Mouse (Mus musculus) spleen, adult 2 months (tissue): Measurements from ENCODE around the gene F11. TPM values are rescaled to one million over a fixed set of nuclear protein-coding genes. Genes with fewer than 3 reads are reported as not detected.

Experiments
- DNase-seq, 2 experiments: peaks; one replicate each; pipeline versions ENCODE4 v3.0.0 to v3.0.0-alpha.2; 2012 to 2021; ENCODE audit warnings: low spot score in 2 of 2, low read depth in 1 of 2
- H3K27ac ChIP-seq: fragments of 200-500 bp; 2 replicates; pipeline ENCODE4 v1.5.1; 2012; ENCODE audit warnings: low read length, inconsistent platforms; ENCODE audit not compliant: insufficient read depth
- H3K27me3 ChIP-seq: fragments of 200-500 bp; 2 replicates; pipeline ENCODE4 v1.6.1; 2012; ENCODE audit warnings: mild to moderate bottlenecking, moderate library complexity, low read length, inconsistent platforms; ENCODE audit not compliant: control insufficient read depth, insufficient read depth
- H3K36me3 ChIP-seq: fragments of 200-500 bp; 2 replicates; pipeline ENCODE4 v1.6.1; 2012; ENCODE audit warnings: mild to moderate bottlenecking, low read length, inconsistent platforms; ENCODE audit not compliant: control insufficient read depth, insufficient read depth
- H3K4me1 ChIP-seq: fragments of 200-500 bp; 2 replicates; pipeline ENCODE4 v1.6.1; 2011; ENCODE audit warnings: inconsistent platforms; ENCODE audit not compliant: control insufficient read depth, insufficient read depth, insufficient read length
- H3K4me3 ChIP-seq: fragments of 200-500 bp; 2 replicates; pipeline ENCODE4 v1.5.1; 2011; ENCODE audit warnings: mild to moderate bottlenecking, inconsistent platforms; ENCODE audit not compliant: insufficient read depth, insufficient read length; ENCODE audit errors: extremely low read depth
- CTCF ChIP-seq: fragments of 200-500 bp; IDR thresholded peaks from 2 replicates; pipeline ENCODE4 v1.5.1; 2011; ENCODE audit warnings: mild to moderate bottlenecking, inconsistent platforms; ENCODE audit not compliant: insufficient read depth, insufficient read length, insufficient replicate concordance; ENCODE audit errors: extremely low read depth
- POLR2A ChIP-seq: fragments of 200-500 bp; IDR thresholded peaks from 2 replicates; pipeline ENCODE4 v1.6.1; 2011; ENCODE audit warnings: low read depth, low read length, inconsistent platforms
- WGBS: fragments of 180-500 bp; shearing (Covaris S2); methylation state at CpG from one replicate; pipeline ENCODE4 v1.1.7; 2018; 5-methylcytosine and 5-hydroxymethylcytosine counted together
- polyA plus RNA-seq: library from polyadenylated mRNA; depleted of rRNA; stranded (reverse); fragments of >200 nt; gene quantifications from 2 replicates; pipeline ENCODE4 v1.2.3, GENCODE M21; 2012

The F11 gene
- polyA plus RNA-seq, 1 experiment, result not detected

GRCm38 (mm10) chr8:45267611-45268391 lies 6.0 kb upstream of the F11 start:
- Histone ChIP-seq H3K4me1 (no peaks in the 10 kb centered on the region), H3K27ac (no peak overlapping the region), H3K4me3 (no peak overlapping the region), H3K36me3 (no peaks in the 10 kb centered on the region), H3K27me3 (no peaks in the 10 kb centered on the region)
- TF ChIP-seq POLR2A, result no peak
- TF ChIP-seq CTCF, result no peak
- DNase-seq, result no peak
- WGBS, result 82% methylated on average over 4 of the region's 4 CpGs

GRCm38 (mm10) chr8:45266993-45267392 lies 5.2 kb upstream of the F11 start:
- TF ChIP-seq POLR2A (no peak), CTCF (no peak)
- Histone ChIP-seq H3K36me3 (no peaks in the 10 kb centered on the region), H3K27me3 (no peaks in the 10 kb centered on the region), H3K4me1 (no peaks in the 10 kb centered on the region), H3K4me3 (no peak overlapping the region), H3K27ac (no peak overlapping the region)
- no peak for DNase-seq
- 87% methylated on average over 8 of the region's 8 CpGs for WGBS

- Histone ChIP-seq H3K27me3 (no peaks in the 10 kb centered on the region), H3K36me3 (no peaks in the 10 kb centered on the region), H3K4me3 (no peak overlapping the region), H3K4me1 (no peaks in the 10 kb centered on the region), H3K27ac (no peak overlapping the region)
- TF ChIP-seq CTCF (no peak), POLR2A (no peak)
- no peak for DNase-seq
- WGBS, result 84% methylated on average over 4 of the region's 4 CpGs
Measured at GRCm38 (mm10) chr8:45264918-45265317, 3.1 kb upstream of the F11 start.

GRCm38 (mm10) chr8:45262851-45263250 lies 1.0 kb upstream of the F11 start:
- Histone ChIP-seq H3K27me3 (no peaks in the 10 kb centered on the region), H3K27ac (no peak overlapping the region), H3K36me3 (no peaks in the 10 kb centered on the region), H3K4me1 (no peaks in the 10 kb centered on the region), H3K4me3 (no peak overlapping the region)
- TF ChIP-seq POLR2A, result no peak
- TF ChIP-seq CTCF, result no peak
- WGBS, result 76% methylated on average over 3 of the region's 3 CpGs
- DNase-seq, result no peak

GRCm38 (mm10) chr8:45258421-45258820 lies 3.4 kb downstream of the F11 start:
- Histone ChIP-seq H3K4me1 (no peaks in the 10 kb centered on the region), H3K27ac (no peak overlapping the region), H3K27me3 (no peaks in the 10 kb centered on the region), H3K4me3 (no peak overlapping the region), H3K36me3 (no peaks in the 10 kb centered on the region)
- WGBS, result 74% methylated on average over 8 of the region's 8 CpGs
- TF ChIP-seq POLR2A (no peak), CTCF (no peak)
- no peak for DNase-seq

- H3K4me1 ChIP-seq, result no peaks in the 10 kb centered on the region
- no peak overlapping the region for H3K4me3 ChIP-seq
- no peak overlapping the region for H3K27ac ChIP-seq
- H3K27me3 ChIP-seq, result no peaks in the 10 kb centered on the region
- 88% methylated on average over 12 of the region's 12 CpGs for WGBS
- H3K36me3 ChIP-seq, result no peaks in the 10 kb centered on the region
- DNase-seq, result no peak
- TF ChIP-seq POLR2A (no peak), CTCF (no peak)
Measured at GRCm38 (mm10) chr8:45255040-45255439, 6.8 kb downstream of the F11 start.

- Histone ChIP-seq H3K4me1 (no peaks in the 10 kb centered on the region), H3K27ac (no peak overlapping the region), H3K4me3 (no peak overlapping the region), H3K27me3 (no peaks in the 10 kb centered on the region), H3K36me3 (no peaks in the 10 kb centered on the region)
- 81% methylated on average over 8 of the region's 8 CpGs for WGBS
- TF ChIP-seq CTCF (no peak), POLR2A (no peak)
- no peak for DNase-seq
Measured at GRCm38 (mm10) chr8:45254194-45254842, 7.5 kb downstream of the F11 start.
